Mouse (Mus musculus): ENCODE results near the gene Pigz. TPM values are rescaled to one million over a fixed set of nuclear protein-coding genes. Genes with fewer than 3 reads are reported as not detected.
A peak's percentile ranks its signal among the peaks of the same experiment; 100 is the strongest.

Pigz gene
- under 1 TPM; 0.44 to 0.64 TPM for polyA plus RNA-seq (2017; shearing (Covaris generic))

GRCm38 (mm10) chr16:31933751-31934549, at the start of gene Pigz:
Pigz (plus strand) TSS chr16:31933851.
- ATAC-seq: no peak

- ATAC-seq: no peak
These were observed 49.7 kb upstream of the Pigz start for GRCm38 (mm10) chr16:31883902-31884301.

DNA sequence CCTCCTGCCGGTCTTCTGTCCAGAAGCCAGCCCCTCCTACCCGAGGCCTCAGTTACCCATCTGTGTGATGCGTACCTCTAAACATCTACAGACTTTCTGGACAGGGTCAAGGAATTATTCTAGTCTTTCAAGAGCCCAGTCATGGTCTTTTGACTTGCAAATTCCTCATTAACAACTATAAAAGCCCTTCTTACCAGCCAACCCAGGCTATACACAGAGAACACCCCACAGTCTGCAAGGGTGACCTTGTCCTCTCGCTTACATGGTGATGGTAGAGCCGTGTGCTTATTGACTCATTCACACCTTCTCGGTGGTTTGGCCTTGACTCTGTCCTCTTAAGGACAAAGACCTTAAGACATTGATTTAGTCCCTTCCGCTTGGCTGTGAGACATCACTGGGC, 42.7 kb upstream of the Pigz start:
- ATAC-seq: no peak

DNA sequence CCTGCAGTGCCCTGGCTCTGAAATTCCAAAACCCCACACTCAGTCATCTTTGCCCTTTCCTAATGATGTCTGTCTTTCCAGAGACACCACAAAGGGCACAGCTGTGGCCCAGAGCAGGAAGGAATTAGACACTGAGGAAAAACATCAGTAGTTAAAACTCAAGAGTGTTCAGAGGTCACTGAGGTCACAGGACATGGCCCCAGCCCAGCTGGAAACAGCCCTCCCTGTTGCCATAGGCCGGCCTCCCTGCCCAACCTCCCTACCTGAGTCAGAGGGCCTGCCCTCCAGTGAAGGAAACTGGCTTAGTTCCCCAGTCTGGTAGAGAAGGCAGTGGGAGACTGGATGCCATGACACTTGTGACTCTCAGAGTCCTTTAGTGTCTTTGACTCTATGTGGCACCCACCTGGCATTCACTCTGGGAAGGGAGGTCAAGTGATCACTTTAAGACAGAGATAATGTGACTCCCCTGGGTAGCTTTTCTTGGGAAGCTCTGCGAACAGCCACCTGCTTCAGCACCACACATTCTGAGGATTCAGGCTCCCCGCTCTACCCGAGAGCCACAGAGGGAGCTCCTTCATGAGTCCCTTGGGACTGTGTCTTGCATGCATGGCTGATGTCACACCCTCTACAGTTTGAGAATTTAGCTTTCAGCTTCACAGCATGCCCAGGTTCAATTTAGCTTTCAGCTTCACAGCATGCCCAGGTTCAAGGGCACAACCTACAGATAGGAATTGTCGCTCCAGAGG, 40.1 kb upstream of the Pigz start:
- ATAC-seq: no peak

DNA sequence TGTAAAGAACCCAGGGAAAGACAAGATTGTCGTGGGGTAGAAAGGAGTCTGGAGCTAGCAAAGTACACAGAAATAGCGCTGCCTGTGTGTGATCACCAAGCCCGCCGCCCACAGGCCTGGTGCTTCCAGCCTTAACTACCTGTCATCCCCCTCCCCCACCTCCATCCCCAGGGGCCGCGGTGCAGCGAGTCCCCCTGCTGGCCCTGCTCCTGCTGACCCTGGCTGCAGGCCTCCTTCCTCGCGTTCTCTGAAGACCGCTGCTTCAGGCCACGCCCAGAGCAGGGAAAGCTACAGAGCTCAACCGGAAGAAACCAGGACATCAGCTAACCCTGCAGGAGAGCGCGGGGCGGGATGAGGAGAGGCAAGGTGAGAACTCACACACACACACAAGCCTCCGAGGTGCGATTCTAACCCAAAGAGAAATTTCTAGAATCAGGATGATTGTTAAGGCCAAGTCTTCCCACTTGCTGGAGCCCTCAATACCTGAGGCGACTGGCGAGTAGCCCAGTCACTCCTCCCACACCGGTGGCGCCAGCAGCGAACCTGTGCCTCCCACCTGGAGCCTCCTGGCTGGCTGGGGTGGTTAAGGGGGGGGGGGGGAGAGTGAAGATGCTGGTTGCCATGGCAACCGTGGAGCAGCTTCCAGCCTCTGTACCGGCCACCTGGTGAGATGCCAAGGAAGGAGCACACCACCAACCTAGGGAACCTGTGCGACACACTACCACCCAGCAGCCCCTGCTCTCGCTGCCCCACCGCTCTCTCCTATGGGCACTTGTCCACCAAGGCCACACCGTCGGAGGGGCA, 36.5 kb upstream of the Pigz start:
- no peak for ATAC-seq

- no peak for ATAC-seq
These were observed 34.9 kb upstream of the Pigz start for GRCm38 (mm10) chr16:31898546-31899326.

DNA sequence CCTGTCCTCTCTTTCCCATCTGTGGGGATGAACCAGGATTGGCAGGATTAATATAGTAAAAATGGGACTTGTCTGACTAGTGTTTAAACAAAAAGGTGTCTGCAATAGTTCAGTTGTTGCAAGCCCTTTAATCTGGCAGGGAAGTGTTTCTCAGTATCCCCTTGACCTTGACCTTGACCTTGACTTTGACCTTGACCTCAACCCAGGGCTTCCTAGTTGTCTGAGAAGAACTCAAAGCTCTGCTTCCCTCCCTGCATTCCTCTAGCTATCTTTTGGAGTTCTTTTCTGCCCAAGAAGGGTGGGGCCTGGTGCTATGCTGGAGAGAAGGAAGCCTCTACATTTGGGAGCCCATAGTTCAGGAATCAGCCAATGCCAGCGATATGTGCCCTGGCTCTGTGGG, 31.8 kb upstream of the Pigz start:
- no peak for ATAC-seq

DNA sequence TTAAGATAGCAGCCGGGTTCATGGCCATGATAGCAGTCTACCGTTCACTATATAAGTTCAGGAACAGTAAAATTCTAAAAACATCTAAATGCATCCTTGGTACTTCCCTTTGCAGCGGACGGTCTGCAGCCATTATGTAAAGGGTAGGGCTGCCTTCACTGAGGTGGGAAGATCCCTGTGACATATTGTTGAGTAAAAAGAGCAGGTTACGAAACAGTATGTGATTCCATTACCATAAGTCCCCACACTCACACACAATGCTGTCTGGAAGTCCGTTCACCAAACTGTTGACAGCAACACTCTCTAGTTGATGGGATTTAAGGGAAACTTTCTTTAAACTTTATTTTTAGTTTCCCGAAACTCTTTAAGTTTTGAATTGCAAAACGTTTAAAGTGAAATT, 30.4 kb upstream of the Pigz start:
- ATAC-seq: no peak

GRCm38 (mm10) chr16:31905331-31905730, 28.3 kb upstream of the Pigz start:
- no peak for ATAC-seq

DNA sequence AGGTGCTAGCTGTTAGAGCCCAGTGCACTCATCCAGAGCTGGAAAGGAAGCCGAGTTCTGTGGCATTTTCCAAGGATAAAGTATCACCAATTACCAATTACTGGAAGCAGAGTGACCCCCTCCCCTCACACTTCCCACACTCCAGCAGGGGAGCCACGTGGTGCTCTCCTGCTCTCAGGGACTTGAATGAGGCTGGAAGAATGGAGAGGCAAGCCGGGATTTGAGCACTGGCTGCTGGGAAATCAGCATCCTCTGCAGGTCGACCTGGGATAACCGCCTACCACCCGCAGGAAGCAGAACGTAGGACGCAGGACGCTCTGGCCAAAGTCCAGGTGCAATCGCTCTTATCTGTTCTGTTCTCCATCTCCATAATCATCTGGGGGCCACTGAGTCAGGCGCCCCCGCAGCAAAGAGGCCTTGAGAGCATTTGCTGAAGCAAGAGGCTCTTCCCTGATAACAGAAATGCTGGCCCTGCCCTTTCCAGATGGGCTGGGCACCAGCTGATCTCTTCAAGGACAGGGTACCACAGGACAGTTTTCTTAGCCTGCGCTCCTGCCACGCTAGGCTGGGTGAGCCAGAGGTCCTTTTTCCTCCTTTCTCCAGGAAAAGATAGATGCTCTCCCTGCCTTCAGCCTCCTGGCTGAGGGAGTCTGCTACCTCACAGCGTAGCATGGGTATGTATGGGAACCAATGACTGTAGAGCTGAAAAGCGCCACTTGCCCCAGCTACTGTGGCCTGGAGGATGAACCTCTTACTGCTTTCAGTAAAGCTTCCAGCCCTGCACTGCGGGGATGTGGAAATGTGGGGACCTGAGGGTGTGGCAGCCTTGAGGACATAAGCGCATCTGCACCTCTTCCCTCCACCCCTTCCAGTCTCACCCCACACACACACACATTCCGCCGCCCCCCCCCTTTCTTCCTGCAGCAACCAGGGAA, 27.5 kb upstream of the Pigz start:
- ATAC-seq: no peak

- no peak for ATAC-seq
These were observed 26.8 kb upstream of the Pigz start for GRCm38 (mm10) chr16:31906896-31907295.

DNA sequence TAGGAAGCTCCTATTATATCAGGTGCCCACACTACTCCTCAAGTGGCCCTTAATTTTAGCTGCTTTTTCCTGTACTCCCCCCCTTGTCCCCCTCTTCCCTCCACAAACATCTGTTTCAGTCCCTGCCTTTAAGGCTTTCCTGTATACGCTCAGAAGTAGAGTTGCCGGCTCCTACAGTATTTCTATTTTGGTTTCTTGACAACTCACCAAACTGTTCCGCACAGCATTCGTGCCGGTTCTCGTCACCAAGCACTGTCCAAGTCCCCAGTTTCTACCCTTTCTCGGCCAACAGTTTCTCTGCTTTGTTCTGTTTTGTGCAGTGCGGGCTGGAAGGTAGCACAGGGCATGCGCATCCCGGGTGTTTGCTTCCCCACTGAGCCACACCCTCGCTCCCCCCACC, 24.7 kb upstream of the Pigz start:
- no peak for ATAC-seq

GRCm38 (mm10) chr16:31910281-31910847, 23.3 kb upstream of the Pigz start:
- ATAC-seq: no peak

DNA sequence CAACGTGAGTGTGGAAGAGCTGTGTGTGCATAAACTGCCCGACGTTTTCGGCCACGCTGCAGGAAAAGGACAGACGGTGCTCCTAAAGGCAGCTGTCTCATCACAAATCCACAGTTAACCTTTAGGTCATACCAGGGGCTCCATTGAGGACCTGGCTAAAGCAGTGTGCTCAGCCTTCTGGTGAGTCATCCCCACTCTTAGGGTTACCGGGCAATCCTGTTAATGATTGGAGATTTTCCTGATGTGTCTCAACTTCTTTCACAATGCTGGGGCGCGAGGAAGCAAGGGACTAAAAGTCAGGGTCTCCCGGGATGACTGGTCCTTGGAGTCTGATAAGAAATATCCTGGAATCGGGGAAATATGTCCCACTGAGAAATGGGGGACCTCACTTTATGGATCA, 15.9 kb upstream of the Pigz start:
- ATAC-seq: no peak

- no peak for ATAC-seq
These were observed 15.4 kb upstream of the Pigz start for GRCm38 (mm10) chr16:31918248-31918724.

GRCm38 (mm10) chr16:31924368-31924767, 9.3 kb upstream of the Pigz start:
- ATAC-seq: no peak

DNA sequence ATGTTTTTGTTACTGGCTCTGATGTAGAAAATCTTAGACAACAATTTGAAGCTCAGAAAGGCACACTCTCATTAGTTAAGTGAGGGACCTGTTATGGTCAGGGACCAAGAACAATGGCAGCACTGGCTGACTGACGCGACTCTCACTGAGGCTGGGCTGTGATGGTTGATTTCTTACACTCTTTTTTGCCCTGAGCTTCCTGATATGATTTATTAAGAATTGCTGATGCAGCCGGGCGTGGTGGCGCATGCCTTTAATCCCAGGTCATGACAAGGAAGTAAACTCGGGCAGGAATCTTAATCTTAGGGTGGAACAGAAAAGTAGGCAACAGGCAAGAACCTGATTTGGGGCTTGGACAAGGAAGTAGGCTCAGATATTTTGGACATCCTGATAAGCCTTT, 7.6 kb upstream of the Pigz start:
- no peak for ATAC-seq

DNA sequence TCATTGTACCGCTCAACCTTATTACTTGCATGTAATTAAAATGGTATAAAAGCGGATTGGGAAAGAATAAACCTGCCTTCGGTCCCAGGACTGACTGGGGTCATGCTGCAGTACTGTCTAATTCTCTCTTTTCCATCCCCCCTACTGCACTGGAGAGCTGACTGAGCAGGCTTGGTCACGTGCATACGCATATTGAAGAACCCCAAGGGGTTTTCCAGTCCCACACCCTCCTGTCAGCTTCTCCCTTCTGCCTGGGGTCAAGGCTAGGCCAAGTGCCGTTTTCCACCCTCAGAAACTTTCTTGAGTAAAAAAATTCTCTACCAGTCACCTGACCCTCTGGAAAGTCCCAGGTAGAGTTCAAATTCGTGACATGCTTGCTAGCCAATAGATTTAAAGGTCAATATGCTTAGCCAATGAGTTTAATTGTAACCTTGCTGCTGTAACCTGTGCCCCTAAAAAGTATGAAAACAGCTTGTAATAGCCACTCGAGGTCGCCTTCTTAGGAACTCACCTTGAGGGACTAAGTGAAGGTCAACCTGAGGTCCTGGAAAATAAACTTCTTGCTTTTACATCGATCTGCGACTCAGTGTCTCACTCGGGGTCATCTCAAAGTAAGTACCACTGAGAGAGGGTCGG, 7.0 kb upstream of the Pigz start:
- peak; percentile 49 for ATAC-seq

GRCm38 (mm10) chr16:31927412-31927811, 6.2 kb upstream of the Pigz start:
- no peak for ATAC-seq

DNA sequence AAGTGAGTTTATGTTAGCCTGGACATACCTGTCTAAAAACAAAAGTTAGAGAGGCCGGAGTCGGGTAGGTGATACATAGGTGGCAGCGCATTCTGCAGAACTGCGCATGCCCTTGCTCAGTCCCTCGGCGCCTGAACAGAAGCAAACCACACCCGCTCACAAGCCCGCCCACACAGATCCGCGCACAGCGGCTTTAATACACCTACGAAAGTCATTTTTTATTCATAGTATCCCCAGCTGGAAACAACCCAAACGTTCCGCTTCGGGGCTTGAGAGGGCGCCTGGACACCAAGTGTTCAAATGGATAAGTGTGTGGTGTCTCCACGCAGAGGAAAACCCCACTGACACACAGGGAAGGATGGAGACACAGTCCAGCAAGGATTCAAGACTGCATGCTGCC, 2.3 kb upstream of the Pigz start:
- ATAC-seq: peak; percentile 15

Measured in activated CD4-positive, CD25-positive, alpha-beta regulatory T cell, adult 4 months (primary cell).